Mouse (Mus musculus): ENCODE data around the gene Fbp1. TPM values are rescaled to one million over a fixed set of nuclear protein-coding genes. Genes with fewer than 3 reads are reported as not detected.
"Not testable (repeated sequence)": the region's sequence is repeated elsewhere in the genome, so short reads cannot be mapped to it uniquely, and the experiment has no call there.

Gene Fbp1
- 0.97 and 1.1 TPM in 2 replicates for polyA plus RNA-seq (2014; fragmentation: Nextera tagmentation; extraction: Ambion mirVana)

GRCm38 (mm10) chr13:62887712-62888441 is at the start of gene Fbp1:
TSS of gene Fbp1 (minus strand) at chr13:62888282.
- H3K27ac ChIP-seq (ENCODE audit: low read depth) = no peak within 1 kb of the TSS
- no peak within 1 kb of the TSS for H3K9ac ChIP-seq
- H3K4me1 ChIP-seq (ENCODE audit: insufficient read depth) = no peaks in the 10 kb centered on the region
- ATAC-seq (ENCODE audit: insufficient read depth) = no peak; the same call in 1 of the 2 replicates
- H3K4me3 ChIP-seq (ENCODE audit: low read depth, low read length) = peak within 1 kb of the TSS; percentile 29
- 3% methylated on average over 29 of the region's 29 CpGs for WGBS
- peak; percentile 18 for DNase-seq
- H3K4me2 ChIP-seq = peak within 1 kb of the TSS; percentile 58
- no peaks in the 10 kb centered on the region for H3K9me3 ChIP-seq (ENCODE audit: low read depth, low read length)
- peaks cover 23% of the 10 kb centered on the region for H3K27me3 ChIP-seq (ENCODE audit: insufficient read depth, low read length)
- no peak for TF ChIP-seq CTCF (IDR thresholded peaks at IDR 0.05; ENCODE audit: low read depth)
- no peaks in the 10 kb centered on the region for H3K36me3 ChIP-seq (ENCODE audit: insufficient read depth)

DNA sequence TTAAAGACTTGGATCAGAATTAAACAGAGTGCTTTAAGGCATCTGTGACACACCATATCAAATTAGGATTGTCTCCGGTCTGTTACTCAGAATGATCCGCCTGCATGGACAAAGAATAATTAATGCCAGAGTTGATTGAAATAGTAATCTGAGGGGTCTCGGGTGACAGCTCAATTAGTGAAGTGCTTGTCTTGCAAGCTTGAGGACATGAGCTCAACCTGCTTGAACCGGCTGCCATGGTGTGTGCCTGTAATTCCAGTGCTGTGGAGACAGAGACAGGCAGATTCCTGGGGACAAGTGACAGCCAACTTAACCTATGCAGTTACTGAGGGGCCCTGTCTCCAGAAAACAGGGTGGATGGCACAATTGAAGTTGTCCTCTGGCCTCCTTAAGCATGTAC is 44.4 kb upstream of the Fbp1 start:
- 80% methylated on average over 4 of the region's 4 CpGs for WGBS
- Histone ChIP-seq H3K4me2 (no peak overlapping the region), H3K27ac (ENCODE audit: low read depth) (no peak overlapping the region), H3K4me3 (ENCODE audit: low read depth, low read length) (no peak overlapping the region), H3K9me3 (ENCODE audit: low read depth, low read length) (no peaks in the 10 kb centered on the region), H3K27me3 (ENCODE audit: insufficient read depth, low read length) (no peaks in the 10 kb centered on the region), H3K9ac (no peak overlapping the region), H3K36me3 (ENCODE audit: insufficient read depth) (no peaks in the 10 kb centered on the region), H3K4me1 (ENCODE audit: insufficient read depth) (no peaks in the 10 kb centered on the region)
- TF ChIP-seq CTCF (IDR thresholded peaks at IDR 0.05; ENCODE audit: low read depth) = no peak
- DNase-seq (no peak), ATAC-seq (ENCODE audit: insufficient read depth) (no peak)

DNA sequence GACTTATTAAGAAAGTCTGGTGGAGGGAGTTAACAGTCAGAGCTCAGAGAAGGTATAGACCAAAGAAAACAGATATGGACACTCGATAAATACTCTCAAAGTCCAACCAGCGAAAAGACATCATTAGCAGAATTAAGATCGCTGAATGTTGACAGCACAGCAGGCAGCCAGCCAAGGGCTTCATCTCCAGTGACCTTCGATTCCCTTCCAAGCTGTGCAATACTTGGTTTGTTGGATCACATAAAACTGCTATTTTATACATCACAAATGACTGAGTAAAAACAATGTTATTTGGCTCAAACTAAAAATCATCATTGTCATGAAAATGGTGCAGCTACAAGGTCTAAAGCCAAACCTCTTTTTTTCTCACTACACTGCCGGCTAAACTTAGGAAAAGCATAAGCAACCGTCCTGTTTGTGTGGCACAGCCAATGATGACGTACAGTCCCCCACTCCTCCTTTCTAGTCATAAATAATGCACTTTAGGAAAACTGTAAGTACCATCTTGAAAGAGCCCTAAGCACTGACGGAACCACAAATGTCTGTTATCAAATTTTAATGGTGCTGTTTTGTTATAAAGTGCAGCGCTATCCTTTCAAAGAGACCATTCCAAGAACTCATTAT is 41.8 kb upstream of the Fbp1 start:
- Histone ChIP-seq H3K4me2 (no peak overlapping the region), H3K4me3 (ENCODE audit: low read depth, low read length) (no peak overlapping the region), H3K27me3 (ENCODE audit: insufficient read depth, low read length) (no peaks in the 10 kb centered on the region), H3K9ac (no peak overlapping the region), H3K4me1 (ENCODE audit: insufficient read depth) (0 out of 2 replicates have a peak, but pooled peaks cover 2% of the 10 kb centered on the region), H3K9me3 (ENCODE audit: low read depth, low read length) (no peaks in the 10 kb centered on the region), H3K36me3 (ENCODE audit: insufficient read depth) (no peaks in the 10 kb centered on the region), H3K27ac (ENCODE audit: low read depth) (peak overlapping the region; percentile 70)
- 34% methylated on average over 9 of the region's 9 CpGs for WGBS
- no peak for TF ChIP-seq CTCF (IDR thresholded peaks at IDR 0.05; ENCODE audit: low read depth)
- DNase-seq (peak; percentile 94), ATAC-seq (ENCODE audit: insufficient read depth) (peak; percentile 79)

GRCm38 (mm10) chr13:62929144-62929543 is 41.1 kb upstream of the Fbp1 start:
- H3K4me1 ChIP-seq (ENCODE audit: insufficient read depth); H3K27me3 ChIP-seq (ENCODE audit: insufficient read depth, low read length); H3K4me3 ChIP-seq (ENCODE audit: low read depth, low read length); H3K36me3 ChIP-seq (ENCODE audit: insufficient read depth); H3K4me2 ChIP-seq; H3K9ac ChIP-seq; H3K9me3 ChIP-seq (ENCODE audit: low read depth, low read length): not testable (repeated sequence)
- ATAC-seq (ENCODE audit: insufficient read depth) (peak; percentile 20; the same call in 1 of the 2 replicates), DNase-seq (peak; percentile 49)
- 85% methylated on average over 3 of the region's 3 CpGs for WGBS
- H3K27ac ChIP-seq (ENCODE audit: low read depth) = peak overlapping the region; percentile 70

DNA sequence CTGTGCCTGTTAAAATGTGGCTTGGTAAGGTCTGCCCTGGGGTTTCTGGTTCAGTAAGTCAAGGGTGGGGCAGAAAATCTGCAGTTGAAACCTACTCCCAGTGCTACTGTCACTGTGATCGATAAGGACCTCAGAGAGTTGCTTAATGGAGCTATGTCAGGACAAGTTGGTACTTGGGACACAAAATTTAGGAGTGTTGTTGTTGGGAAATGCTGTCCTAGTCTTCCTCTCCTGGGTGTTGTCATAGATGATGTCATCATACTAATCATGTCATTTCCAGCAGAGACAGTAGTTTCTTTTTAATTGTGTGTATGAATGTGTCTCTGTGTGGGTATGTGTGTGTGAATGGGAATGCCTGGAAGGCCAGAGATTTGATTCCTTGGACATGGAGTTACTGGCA is 39.4 kb upstream of the Fbp1 start:
- WGBS = 85% methylated on average over 1 of the region's 1 CpGs
- DNase-seq (no peak), ATAC-seq (ENCODE audit: insufficient read depth) (no peak)
- no peaks in the 10 kb centered on the region for H3K27me3 ChIP-seq (ENCODE audit: insufficient read depth, low read length)
- no peaks in the 10 kb centered on the region for H3K36me3 ChIP-seq (ENCODE audit: insufficient read depth)
- no peak for TF ChIP-seq CTCF (IDR thresholded peaks at IDR 0.05; ENCODE audit: low read depth)
- no peak overlapping the region for H3K9ac ChIP-seq
- no peak overlapping the region for H3K4me2 ChIP-seq
- H3K4me3 ChIP-seq (ENCODE audit: low read depth, low read length) = no peak overlapping the region
- no peaks in the 10 kb centered on the region for H3K9me3 ChIP-seq (ENCODE audit: low read depth, low read length)
- no peak overlapping the region for H3K27ac ChIP-seq (ENCODE audit: low read depth)
- 0 out of 2 replicates have a peak, but pooled peaks cover 2% of the 10 kb centered on the region for H3K4me1 ChIP-seq (ENCODE audit: insufficient read depth)

DNA sequence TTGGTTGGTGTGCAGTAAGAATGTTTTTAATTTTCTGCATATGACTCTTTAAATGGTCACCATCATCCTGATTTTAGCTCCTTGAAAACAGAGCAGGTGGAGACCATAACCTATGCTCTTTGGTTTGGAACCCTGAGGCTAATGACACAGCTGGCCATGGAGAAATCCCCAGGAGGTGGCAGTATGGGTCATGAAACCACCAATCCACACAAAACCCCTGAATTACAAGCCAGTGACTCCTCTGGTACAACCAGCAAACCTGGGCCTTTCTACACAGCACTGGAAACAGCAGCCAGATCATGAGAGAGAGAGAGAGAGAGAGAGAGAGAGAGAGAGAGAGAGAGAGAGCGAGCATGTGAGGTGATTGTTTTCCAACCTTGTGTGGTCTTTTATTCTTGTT is 38.4 kb upstream of the Fbp1 start:
- H3K9ac ChIP-seq = no peak overlapping the region
- no peaks in the 10 kb centered on the region for H3K36me3 ChIP-seq (ENCODE audit: insufficient read depth)
- peak; percentile 76 for TF ChIP-seq CTCF (IDR thresholded peaks at IDR 0.05; ENCODE audit: low read depth)
- ATAC-seq (ENCODE audit: insufficient read depth) (peak; percentile 28; the same call in 1 of the 2 replicates), DNase-seq (peak; percentile 81)
- H3K4me2 ChIP-seq = no peak overlapping the region
- WGBS = 38% methylated on average over 1 of the region's 1 CpGs
- no peak overlapping the region for H3K4me3 ChIP-seq (ENCODE audit: low read depth, low read length)
- H3K4me1 ChIP-seq (ENCODE audit: insufficient read depth) = 0 out of 2 replicates have a peak, but pooled peaks cover 2% of the 10 kb centered on the region
- no peak overlapping the region for H3K27ac ChIP-seq (ENCODE audit: low read depth)
- H3K27me3 ChIP-seq (ENCODE audit: insufficient read depth, low read length) = no peaks in the 10 kb centered on the region
- H3K9me3 ChIP-seq (ENCODE audit: low read depth, low read length) = no peaks in the 10 kb centered on the region

DNA sequence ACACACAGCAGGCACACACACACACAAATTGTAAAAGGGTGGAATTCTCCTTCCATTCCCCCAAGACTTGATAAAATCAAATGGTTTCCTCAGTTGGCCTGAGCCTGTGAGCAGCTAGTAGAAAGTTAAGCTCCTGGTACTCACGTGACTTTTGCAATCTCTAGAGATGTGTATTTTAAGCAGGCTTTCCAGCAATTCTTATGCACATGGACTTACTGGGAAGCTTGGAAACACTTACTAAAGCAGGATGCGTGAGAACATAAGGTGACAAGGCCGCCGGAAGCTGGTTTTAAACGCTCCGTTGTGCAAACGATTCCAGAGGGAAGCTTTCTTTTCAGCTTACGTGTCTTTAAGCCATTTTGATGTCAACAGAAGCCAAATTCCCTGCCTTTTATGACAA is 35.1 kb upstream of the Fbp1 start:
- no peaks in the 10 kb centered on the region for H3K27me3 ChIP-seq (ENCODE audit: insufficient read depth, low read length)
- H3K4me3 ChIP-seq (ENCODE audit: low read depth, low read length) = no peak overlapping the region
- 58% methylated on average over 8 of the region's 8 CpGs for WGBS
- no peak overlapping the region for H3K4me2 ChIP-seq
- no peaks in the 10 kb centered on the region for H3K9me3 ChIP-seq (ENCODE audit: low read depth, low read length)
- 0 out of 2 replicates have a peak, but pooled peaks cover 2% of the 10 kb centered on the region for H3K4me1 ChIP-seq (ENCODE audit: insufficient read depth)
- DNase-seq (no peak), ATAC-seq (ENCODE audit: insufficient read depth) (no peak)
- no peak for TF ChIP-seq CTCF (IDR thresholded peaks at IDR 0.05; ENCODE audit: low read depth)
- H3K36me3 ChIP-seq (ENCODE audit: insufficient read depth) = no peaks in the 10 kb centered on the region
- no peak overlapping the region for H3K9ac ChIP-seq
- H3K27ac ChIP-seq (ENCODE audit: low read depth) = no peak overlapping the region
